Mouse (Mus musculus) MEL (cell line): ENCODE data around the gene Retnlb.

ENCODE experiments used
- BHLHE40 ChIP-seq: IDR thresholded peaks from 2 replicates; pipeline ENCODE4 v1.6.1; 2012; ENCODE audit warnings: low read depth, mild to moderate bottlenecking, inconsistent platforms, low read length, improper control_type of control experiment, borderline replicate concordance
- CTCF ChIP-seq, 3 experiments: IDR thresholded peaks in 2 of 3; conservative IDR thresholded peaks in 1 of 3; 2 replicates each; pipeline ENCODE4 v1.5.1; 2011 to 2012; ENCODE audit warnings: low read length in 3 of 3, low read depth in 2 of 3, mild to moderate bottlenecking in 2 of 3, improper control_type of control experiment in 1 of 3, inconsistent platforms in 1 of 3, mixed read lengths in 1 of 3, moderate library complexity in 1 of 3; ENCODE audit not compliant: control insufficient read depth in 1 of 3, insufficient read depth in 1 of 3, poor library complexity in 1 of 3, severe bottlenecking in 1 of 3
- EP300 ChIP-seq, 2 experiments: IDR thresholded peaks; 2 replicates each; pipeline ENCODE4 v1.6.1; 2011; ENCODE audit warnings: improper control_type of control experiment in 2 of 2, low read length in 2 of 2, low read depth in 1 of 2, mild to moderate bottlenecking in 1 of 2
- GATA1 ChIP-seq: IDR thresholded peaks from 2 replicates; pipeline ENCODE4 v1.6.1; 2011; ENCODE audit warnings: low read depth, low read length, improper control_type of control experiment
- KAT2A ChIP-seq: conservative IDR thresholded peaks from 2 replicates; pipeline ENCODE4 v1.6.1; 2012; ENCODE audit warnings: low read depth, low read length, improper control_type of control experiment, inconsistent platforms
- MAFK ChIP-seq: IDR thresholded peaks from 2 replicates; pipeline ENCODE4 v1.6.1; 2011; ENCODE audit warnings: low read depth, mild to moderate bottlenecking, low read length, improper control_type of control experiment, borderline replicate concordance
- NRF1 ChIP-seq: IDR thresholded peaks from 2 replicates; pipeline ENCODE4 v1.6.1; 2014; ENCODE audit warnings: low read depth, mild to moderate bottlenecking, inconsistent platforms, low read length, improper control_type of control experiment, moderate library complexity; ENCODE audit not compliant: poor library complexity, insufficient read depth, severe bottlenecking
- POLR2A ChIP-seq, 2 experiments: IDR thresholded peaks; 2 replicates each; pipeline ENCODE4 v1.6.1; 2011 to 2012; ENCODE audit warnings: low read length in 2 of 2, mild to moderate bottlenecking in 2 of 2, control low read depth in 1 of 2, improper control_type of control experiment in 1 of 2, low read depth in 1 of 2, moderate library complexity in 1 of 2; ENCODE audit not compliant: control insufficient read depth in 1 of 2, insufficient read depth in 1 of 2, poor library complexity in 1 of 2
- POLR2AphosphoS2 ChIP-seq: IDR thresholded peaks from 2 replicates; pipeline ENCODE4 v1.6.1; 2011; ENCODE audit warnings: low read length, improper control_type of control experiment
- SMC3 ChIP-seq: IDR thresholded peaks from 2 replicates; pipeline ENCODE4 v1.6.1; 2011; ENCODE audit warnings: low read depth, low read length, improper control_type of control experiment
- TCF12 ChIP-seq: IDR thresholded peaks from 2 replicates; pipeline ENCODE4 v1.6.1; 2014; ENCODE audit warnings: low read depth, mild to moderate bottlenecking, inconsistent platforms, low read length, improper control_type of control experiment, moderate library complexity
- UBTF ChIP-seq: IDR thresholded peaks from 2 replicates; pipeline ENCODE4 v1.6.1; 2012; ENCODE audit warnings: low read depth, mild to moderate bottlenecking, inconsistent platforms, low read length, improper control_type of control experiment, moderate library complexity, borderline replicate concordance; ENCODE audit not compliant: insufficient read depth
- ZMIZ1 ChIP-seq: IDR thresholded peaks from 2 replicates; pipeline ENCODE4 v1.6.1; 2012; ENCODE audit warnings: low read depth, mild to moderate bottlenecking, inconsistent platforms, low read length, improper control_type of control experiment, moderate library complexity
- ZNF384 ChIP-seq: IDR thresholded peaks from 2 replicates; pipeline ENCODE4 v1.6.1; 2012; ENCODE audit warnings: low read depth, mild to moderate bottlenecking, inconsistent platforms, low read length, improper control_type of control experiment

- TF ChIP-seq CTCF (IDR thresholded peaks at IDR 0.05 in 2 of 3, conservative IDR thresholded peaks at IDR 0.05 in 1 of 3; ENCODE audit: control insufficient read depth in 1 of 3, insufficient read depth in 1 of 3, low read depth in 2 of 3, low read length in 3 of 3, poor library complexity in 1 of 3, severe bottlenecking in 1 of 3) (no peak), UBTF (no peak), ZNF384 (no peak), GATA1 (no peak), POLR2A (IDR thresholded peaks at IDR 0.05; ENCODE audit: control insufficient read depth in 1 of 2, insufficient read depth in 1 of 2, low read depth in 1 of 2, low read length in 2 of 2, poor library complexity in 1 of 2) (no peak), ZMIZ1 (no peak), POLR2AphosphoS2 (no peak), MAFK (no peak), EP300 (IDR thresholded peaks at IDR 0.05; ENCODE audit: low read depth in 1 of 2, low read length in 2 of 2) (no peak), TCF12 (no peak), KAT2A (no peak), SMC3 (no peak), NRF1 (no peak), BHLHE40 (no peak)
These were observed 18.4 kb upstream of the Retnlb start for GRCm38 (mm10) chr16:48798285-48798684.
